Mouse (Mus musculus) testis, adult 2 months (tissue): ENCODE data around the gene Dnaic2.

Source experiments
- CTCF ChIP-seq: fragments of 200-500 bp; IDR thresholded peaks from 2 replicates; pipeline ENCODE4 v1.5.1; 2012; ENCODE audit warnings: low read depth, mild to moderate bottlenecking, inconsistent platforms, low read length, moderate library complexity; ENCODE audit not compliant: control insufficient read depth, insufficient read depth, insufficient replicate concordance
- POLR2A ChIP-seq: fragments of 200-500 bp; IDR thresholded peaks from 2 replicates; pipeline ENCODE4 v1.6.1; 2012; ENCODE audit warnings: low read depth, mild to moderate bottlenecking, inconsistent platforms, low read length, moderate library complexity; ENCODE audit not compliant: control insufficient read depth

DNA sequence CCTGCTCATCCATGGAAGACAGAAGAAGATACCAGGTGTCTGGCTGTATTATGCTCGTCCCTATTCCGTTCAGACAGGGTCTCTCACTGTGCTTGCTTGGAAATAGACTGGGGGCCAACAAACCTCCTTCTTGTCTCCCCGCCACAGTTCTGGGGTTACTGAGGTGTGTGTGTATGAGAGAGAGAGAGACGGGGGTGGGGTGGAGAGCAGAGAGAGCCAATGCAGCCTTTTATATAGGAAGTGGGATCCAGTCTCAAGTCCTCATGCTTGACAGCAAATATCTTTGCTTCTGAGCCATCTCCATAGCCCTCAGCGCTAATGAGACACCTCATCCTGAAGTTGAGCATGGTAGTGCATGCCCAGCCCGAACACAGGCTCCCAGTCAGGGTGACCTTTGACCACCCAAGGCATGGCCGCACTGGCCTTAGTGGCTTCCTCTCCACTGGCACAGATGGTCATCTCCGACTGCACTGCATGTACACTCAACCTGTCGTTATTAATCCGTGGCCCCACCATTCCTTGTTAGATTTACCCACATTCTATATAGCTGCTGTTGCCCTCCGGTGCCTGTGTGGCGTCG lies 44.8 kb upstream of the Dnaic2 start:
- TF ChIP-seq CTCF (no peak), POLR2A (no peak)
